ENCODE assay signal across 14 mouse cellular contexts in the genomic region with DNA sequence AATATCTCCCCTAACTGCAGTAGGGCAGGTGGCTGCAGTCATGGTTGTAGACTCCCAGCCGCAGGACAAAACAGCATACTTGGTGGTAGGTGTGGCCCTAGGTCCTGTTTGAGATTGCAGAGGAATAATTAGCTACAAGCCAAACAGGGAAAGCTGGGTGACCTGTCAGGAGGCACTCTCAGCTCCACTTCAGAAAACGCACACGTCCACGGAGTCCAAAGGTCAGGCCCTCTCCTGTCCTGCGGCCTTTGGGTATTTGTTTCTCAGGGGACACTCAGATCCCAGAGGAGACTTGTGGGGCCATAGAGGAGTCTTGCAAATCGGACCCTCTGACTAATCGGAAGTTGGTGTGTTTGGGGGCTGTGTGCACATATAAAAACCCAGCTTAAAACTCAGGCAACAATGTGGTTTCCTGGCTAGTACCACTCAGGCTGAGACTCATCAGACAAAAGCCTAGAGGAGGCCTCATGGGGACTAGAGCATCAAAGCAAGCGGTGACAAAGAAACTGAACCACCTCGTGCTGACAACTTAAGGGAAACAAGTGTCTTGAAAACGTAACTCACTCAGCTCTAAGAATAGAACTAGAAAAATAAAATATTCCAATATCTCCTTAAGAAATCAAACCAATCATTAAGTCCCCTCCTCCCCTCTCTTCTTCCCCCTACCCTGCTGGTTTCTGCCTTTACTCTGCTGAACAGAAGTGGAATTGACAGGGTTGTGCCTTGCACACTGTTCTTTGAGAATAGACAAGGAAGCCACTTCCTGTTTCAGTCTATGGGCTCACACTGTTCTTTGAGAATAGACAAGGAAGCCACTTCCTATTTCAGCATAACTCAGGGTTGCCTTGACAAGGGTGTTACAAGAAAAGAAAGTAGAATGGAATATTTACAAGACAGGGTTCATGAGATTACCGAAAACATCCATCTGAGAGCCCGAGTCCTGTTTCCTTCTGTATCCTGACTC. TPM values are rescaled to one million over a fixed set of nuclear protein-coding genes. Genes with fewer than 3 reads are reported as not detected.
DNase-seq lines count a peak whose midpoint lies in the region; ATAC-seq and TF ChIP-seq lines count a peak whose summit lies in the region.
"Had no signal": no experiment of that assay in that cellular context is flagged by ENCODE, and none has a peak within 500 bp of the region (broad histone marks: within the 10 kb centered on the region; RNA-seq: fewer than 3 reads in every experiment).

No protein-coding gene starts in this region.

- H3K4me2 ChIP-seq in liver, embryonic 16.5 days (ENCODE audit: low read depth, low read length) = no peak overlapping the region
- H3K4me2 ChIP-seq in CH12.LX (ENCODE audit: insufficient read depth, low read depth, poor library complexity, severe bottlenecking) = peak overlapping the region; percentile 16; the same call in 1 of the 2 replicates
- H3K4me2 ChIP-seq: heart, embryonic 11.5 days; hindbrain, embryonic 15.5 days; limb, embryonic 13.5 days had no signal

- H3K9me3 ChIP-seq in liver, embryonic 16.5 days (replicated peaks; ENCODE audit: control insufficient read depth, low read length) = no peaks in the 10 kb centered on the region
- no peaks in the 10 kb centered on the region for H3K9me3 ChIP-seq in CH12.LX (replicated peaks; ENCODE audit: low read length)
- H3K9me3 ChIP-seq: hindbrain, embryonic 15.5 days; limb, embryonic 13.5 days had no signal

- TF ChIP-seq POLR2A in CH12.LX (IDR thresholded peaks at IDR 0.05; ENCODE audit: low read depth, low read length) = no peak

- TF ChIP-seq EP300 in CH12.LX (IDR thresholded peaks at IDR 0.05; ENCODE audit: low read length) = no peak

- no peak for TF ChIP-seq CTCF in CH12.LX (conservative IDR thresholded peaks at IDR 0.05 in 1 of 2, IDR thresholded peaks at IDR 0.05 in 1 of 2; ENCODE audit: low read depth in 2 of 2, low read length in 2 of 2)

- ATAC-seq in liver, embryonic 16.5 days (ENCODE audit: low read depth) = 0 out of 2 replicates have a peak, but pooled peaks have one; percentile 27
- peak; percentile 92 for ATAC-seq in inflammation-experienced regulatory T-cells, adult 6 months

- dilution Hi-C loops in CH12.LX (cut with MboI; ENCODE audit: extremely low pct_ligation_motif_present, extremely low pct_unique_long_range_greater_than_20kb, low sequenced_read_pairs) = no loop called here

- in situ Hi-C loops in CH12.LX (cut with MboI; ENCODE audit: low pct_ligation_motif_present, low pct_unique_long_range_greater_than_20kb, low sequenced_read_pairs) = no loop called here

- H3K27me3 ChIP-seq in liver, embryonic 16.5 days (ENCODE audit: control insufficient read depth, insufficient read depth, low read depth, low read length) = no peaks in the 10 kb centered on the region
- H3K27me3 ChIP-seq in CH12.LX (replicated peaks) = peaks cover 87% of the 10 kb centered on the region
- H3K27me3 ChIP-seq: hindbrain, embryonic 15.5 days; limb, embryonic 13.5 days had no signal

- H3K4me1 ChIP-seq in liver, embryonic 16.5 days (ENCODE audit: control insufficient read depth, low read depth, low read length) = peaks cover 8% of the 10 kb centered on the region
- H3K4me1 ChIP-seq in CH12.LX (ENCODE audit: control insufficient read depth in 1 of 2, insufficient read depth in 2 of 2) = peaks cover 7% of the 10 kb centered on the region in 2 experiments; a peak in 3 of 4 replicates
- H3K4me1 ChIP-seq: hindbrain, embryonic 15.5 days; limb, embryonic 13.5 days had no signal

- no peak overlapping the region for H3K9ac ChIP-seq in liver, embryonic 16.5 days (ENCODE audit: low read depth, low read length)
- H3K9ac ChIP-seq in CH12.LX (ENCODE audit: insufficient read depth, low read depth) = no peak overlapping the region
- H3K9ac ChIP-seq: hindbrain, embryonic 15.5 days; limb, embryonic 13.5 days had no signal

- no peaks in the 10 kb centered on the region for H3K36me3 ChIP-seq in liver, embryonic 16.5 days (ENCODE audit: control insufficient read depth, insufficient read depth)
- no peaks in the 10 kb centered on the region for H3K36me3 ChIP-seq in CH12.LX (replicated peaks in 1 of 2; ENCODE audit: control insufficient read depth in 1 of 2, insufficient read depth in 1 of 2, low read length in 1 of 2)
- H3K36me3 ChIP-seq: hindbrain, embryonic 15.5 days; limb, embryonic 13.5 days had no signal

- DNase-seq in liver (no peak), CH12.LX (ENCODE audit: extremely low read depth) (peak; percentile 12)
- peak; percentile 37 to 41 for DNase-seq in thymus, postnatal 10 days (ENCODE audit: low spot score in 2 of 2)
- DNase-seq in right cerebral cortex, postnatal 36 days (ENCODE audit: low spot score in 2 of 2) = no peak
- DNase-seq in heart, postnatal 4 days = no peak
- no peak for DNase-seq in right cerebral cortex, postnatal 25 days
- DNase-seq: embryo, embryonic 11 days had no signal

- TF ChIP-seq RAD21 in CH12.LX (IDR thresholded peaks at IDR 0.05; ENCODE audit: low read depth, low read length) = no peak

- H3K4me3 ChIP-seq in liver, embryonic 16.5 days (ENCODE audit: low read depth, low read length) = no peak overlapping the region
- no peak overlapping the region for H3K4me3 ChIP-seq in CH12.LX (replicated peaks in 1 of 3; ENCODE audit: low read depth in 2 of 3, low read length in 2 of 3, poor library complexity in 1 of 3)
- H3K4me3 ChIP-seq: hindbrain, embryonic 15.5 days; limb, embryonic 13.5 days had no signal

- 0 out of 2 replicates have a peak overlapping the region, but pooled peaks have one; percentile 7 for H3K27ac ChIP-seq in liver, embryonic 16.5 days (ENCODE audit: low read length)
- no peak overlapping the region for H3K27ac ChIP-seq in CH12.LX (ENCODE audit: insufficient read depth, low read depth)
- H3K27ac ChIP-seq: hindbrain, embryonic 15.5 days; limb, embryonic 13.5 days had no signal

- 45% methylated on average over 12 of the region's 12 CpGs for WGBS in liver, embryonic 16.5 days (ENCODE audit: insufficient replicate concordance)

- no peaks in the 10 kb centered on the region for H3K79me2 ChIP-seq in CH12.LX (replicated peaks; ENCODE audit: control insufficient read depth, extremely low read depth, insufficient read depth, poor library complexity, severe bottlenecking)

TF ChIP-seq in CH12.LX, 34 proteins besides CTCF, POLR2A, EP300 and RAD21:
- TF ChIP-seq NELFE (IDR thresholded peaks at IDR 0.05; ENCODE audit: low read depth, low read length) = no peak
- TF ChIP-seq ZMIZ1 (IDR thresholded peaks at IDR 0.05; ENCODE audit: low read depth, low read length) = no peak
- no peak for TF ChIP-seq USF1 (IDR thresholded peaks at IDR 0.05; ENCODE audit: low read depth, low read length)
- no peak for TF ChIP-seq UBTF (IDR thresholded peaks at IDR 0.05; ENCODE audit: low read depth, low read length)
- peak; percentile 69 for TF ChIP-seq ELF1 (IDR thresholded peaks at IDR 0.05; ENCODE audit: low read depth, low read length)
- TF ChIP-seq ZNF384 (IDR thresholded peaks at IDR 0.05; ENCODE audit: low read depth, low read length) = no peak

RNA-seq across cellular contexts. Expression of a gene that starts 20.0 kb away (rescaled TPM):
- polyA plus RNA-seq in liver, embryonic 16.5 days (2015; fragmentation: Nextera tagmentation; extraction: Ambion mirVana) = 19.7 and 24.6 TPM in 2 replicates
- total RNA-seq in CH12.LX (2012; rRNA removed) (not detected in 2 replicates), CH12.LX (2014; rRNA removed) (not detected in 2 replicates)
- polyA plus RNA-seq in CH12.LX (2012; ENCODE audit: insufficient read length, low read depth) = not detected in 2 replicates
- not detected for polyA plus RNA-seq in inflammation-experienced regulatory T-cells, adult 6 months (2017; shearing (Covaris generic))
- total RNA-seq in heart, postnatal 4 days (2021) = under 1 TPM in 1 of 2 experiments, not detected in 1; 0.10 TPM
- total RNA-seq: megakaryocyte-erythroid progenitor cell, adult 5-6 weeks had no signal

RNA-seq across cellular contexts. Expression of a gene that starts 40.1 kb away (rescaled TPM):
- 7.9 and 8.2 TPM in 2 replicates for polyA plus RNA-seq in liver, embryonic 16.5 days (2015; fragmentation: Nextera tagmentation; extraction: Ambion mirVana)
- 17.5 and 20.3 TPM in 2 replicates for total RNA-seq in CH12.LX (2012; rRNA removed)
- 12.1 and 13.0 TPM in 2 replicates for total RNA-seq in CH12.LX (2014; rRNA removed)
- polyA plus RNA-seq in CH12.LX (2012; ENCODE audit: insufficient read length, low read depth) = 14.8 and 16.0 TPM in 2 replicates
- polyA plus RNA-seq in inflammation-experienced regulatory T-cells, adult 6 months (2017; shearing (Covaris generic)) = 1 to 10 TPM; 3.5 to 5.0 (median 4.3) TPM
- 10 to 100 TPM; 10.4 to 12.2 TPM for total RNA-seq in heart, postnatal 4 days (2021)

RNA-seq across cellular contexts. Expression of a gene that starts 50.6 kb away (rescaled TPM):
- polyA plus RNA-seq in liver, embryonic 16.5 days (2015; fragmentation: Nextera tagmentation; extraction: Ambion mirVana) = 0.26 and 0.27 TPM in 2 replicates
- total RNA-seq in CH12.LX (2012; rRNA removed) = not detected in 2 replicates
- not detected in 2 replicates for total RNA-seq in CH12.LX (2014; rRNA removed)
- not detected in 2 replicates for polyA plus RNA-seq in CH12.LX (2012; ENCODE audit: insufficient read length, low read depth)
- not detected for polyA plus RNA-seq in inflammation-experienced regulatory T-cells, adult 6 months (2017; shearing (Covaris generic))
- 1 to 10 TPM; 4.8 to 5.1 TPM for total RNA-seq in heart, postnatal 4 days (2021)
- total RNA-seq: megakaryocyte-erythroid progenitor cell, adult 5-6 weeks had no signal

RNA-seq across cellular contexts. Expression of a gene that starts 52.8 kb away (rescaled TPM):
- polyA plus RNA-seq in liver, embryonic 16.5 days (2015; fragmentation: Nextera tagmentation; extraction: Ambion mirVana) = 3.4 and 3.9 TPM in 2 replicates
- total RNA-seq in CH12.LX (2012; rRNA removed) = not detected in 2 replicates
- total RNA-seq in CH12.LX (2014; rRNA removed) = not detected in 2 replicates
- not detected in 2 replicates for polyA plus RNA-seq in CH12.LX (2012; ENCODE audit: insufficient read length, low read depth)
- polyA plus RNA-seq in inflammation-experienced regulatory T-cells, adult 6 months (2017; shearing (Covaris generic)) = not detected
- not detected for total RNA-seq in heart, postnatal 4 days (2021)
- total RNA-seq: megakaryocyte-erythroid progenitor cell, adult 5-6 weeks had no signal
- polyA plus RNA-seq: heart, embryonic 11.5 days; hindbrain, embryonic 15.5 days; neural tube, embryonic 11.5 days had no signal

Comparison
In these comparisons a context has a peak if more than half of its experiments do, and no peak if none do; other contexts are left out.
1. DNase-seq: peak in CH12.LX (single experiment) and thymus, postnatal 10 days (2 of 2); none in liver (single experiment), right cerebral cortex, postnatal 36 days (0 of 2), heart, postnatal 4 days (single experiment) and right cerebral cortex, postnatal 25 days (single experiment).
2. RNA of a gene that starts 20.0 kb away (polyA plus RNA-seq): 19.7 to 24.6 TPM in liver, embryonic 16.5 days; not detected in inflammation-experienced regulatory T-cells, adult 6 months and not detected in CH12.LX; every median in the first group is over 10 times any median in the second.